Mouse (Mus musculus) embryonic facial prominence, embryonic 13.5 days (tissue): ENCODE results near the gene Mlycd. TPM values are rescaled to one million over a fixed set of nuclear protein-coding genes. Genes with fewer than 3 reads are reported as not detected.
"Not testable (repeated sequence)": the region's sequence is repeated elsewhere in the genome, so short reads cannot be mapped to it uniquely, and the experiment has no call there.

Source experiments
- ATAC-seq: fragments of 200-750 bp; cut with Nextera tagmentation; 2 replicates; pipeline ENCODE4 v1.8.0; 2017; ENCODE audit warnings: low read depth; ENCODE audit not compliant: insufficient number of reproducible peaks, insufficient read depth, low FRiP score, low TSS enrichment
- H3K27ac ChIP-seq: fragments of 300-500 bp; sonication (generic); 2 replicates; pipeline ENCODE4 v1.5.1; 2015; ENCODE audit warnings: moderate library complexity, mild to moderate bottlenecking, inconsistent platforms
- H3K27me3 ChIP-seq: fragments of 300-500 bp; sonication (generic); 2 replicates; pipeline ENCODE4 v1.6.1; 2015; ENCODE audit warnings: mild to moderate bottlenecking, inconsistent platforms
- H3K36me3 ChIP-seq: fragments of 300-500 bp; sonication (generic); 2 replicates; pipeline ENCODE4 v1.6.1; 2015; ENCODE audit warnings: mild to moderate bottlenecking, inconsistent platforms
- H3K4me1 ChIP-seq: fragments of 300-500 bp; sonication (generic); 2 replicates; pipeline ENCODE4 v1.6.1; 2015; ENCODE audit warnings: inconsistent platforms
- H3K4me2 ChIP-seq: fragments of 300-500 bp; sonication (generic); 2 replicates; pipeline ENCODE4 v1.6.1; 2015; ENCODE audit warnings: moderate library complexity, mild to moderate bottlenecking, inconsistent platforms
- H3K4me3 ChIP-seq: fragments of 300-500 bp; sonication (generic); 2 replicates; pipeline ENCODE4 v1.5.1; 2015; ENCODE audit warnings: mild to moderate bottlenecking, inconsistent platforms
- H3K9ac ChIP-seq: fragments of 300-500 bp; sonication (generic); 2 replicates; pipeline ENCODE4 v1.6.1; 2015; ENCODE audit warnings: mild to moderate bottlenecking, inconsistent platforms
- H3K9me3 ChIP-seq: fragments of 300-500 bp; sonication (generic); 2 replicates; pipeline ENCODE4 v1.6.1; 2016; ENCODE audit warnings: inconsistent platforms
- WGBS: fragments of 180-500 bp; shearing (Covaris S2); methylation state at CpG from one replicate; pipeline ENCODE4 v1.1.7; 2015; ENCODE audit warnings: mixed read lengths; 5-methylcytosine and 5-hydroxymethylcytosine counted together
- polyA plus RNA-seq: library from polyadenylated mRNA; unstranded; fragments of >200 nt; fragmentation: Nextera tagmentation; extraction: Ambion mirVana; gene quantifications from 2 replicates; pipeline ENCODE4 v1.2.1, GENCODE M21; 2015

Mlycd gene
- 11.0 and 12.7 TPM in 2 replicates for polyA plus RNA-seq

DNA sequence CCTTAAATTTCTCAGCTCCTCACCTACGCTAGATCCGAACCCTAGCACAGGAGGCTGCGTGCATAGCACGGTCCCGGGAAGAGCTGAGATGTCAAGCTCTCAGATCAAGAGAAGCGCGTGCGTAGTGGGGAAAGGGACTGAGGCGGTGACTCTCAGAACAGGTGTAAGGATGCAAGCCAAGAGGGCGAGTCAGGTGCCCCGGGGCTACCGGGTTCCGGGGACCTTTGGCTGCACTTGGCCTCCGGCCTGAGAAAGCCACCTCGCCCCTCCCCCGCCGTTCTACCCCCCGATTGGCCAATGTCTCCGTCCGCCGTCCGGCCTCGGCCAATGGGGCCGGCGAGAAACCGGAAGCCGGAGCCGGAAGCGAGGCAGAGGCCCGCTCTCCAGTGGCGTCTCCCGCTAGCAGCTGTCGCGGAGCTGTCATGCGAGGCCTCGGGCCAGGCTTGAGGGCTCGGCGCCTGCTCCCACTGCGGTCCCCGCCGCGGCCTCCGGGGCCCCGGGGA lies at the start of gene Mlycd:
Gene Mlycd (plus strand): TSS at position 355 of the 503 bp plus-strand sequence.
- Histone ChIP-seq H3K4me3 (peak within 1 kb of the TSS; percentile 81), H3K9ac (peak within 1 kb of the TSS; percentile 90), H3K4me1 (peaks cover 14% of the 10 kb centered on the region), H3K9me3 (no peaks in the 10 kb centered on the region), H3K27me3 (no peaks in the 10 kb centered on the region), H3K36me3 (peaks cover 6% of the 10 kb centered on the region), H3K4me2 (peak within 1 kb of the TSS; percentile 99), H3K27ac (peak within 1 kb of the TSS; percentile 48)
- peak; percentile 85 for ATAC-seq
- WGBS: 2% methylated on average over 41 of the region's 44 CpGs

DNA sequence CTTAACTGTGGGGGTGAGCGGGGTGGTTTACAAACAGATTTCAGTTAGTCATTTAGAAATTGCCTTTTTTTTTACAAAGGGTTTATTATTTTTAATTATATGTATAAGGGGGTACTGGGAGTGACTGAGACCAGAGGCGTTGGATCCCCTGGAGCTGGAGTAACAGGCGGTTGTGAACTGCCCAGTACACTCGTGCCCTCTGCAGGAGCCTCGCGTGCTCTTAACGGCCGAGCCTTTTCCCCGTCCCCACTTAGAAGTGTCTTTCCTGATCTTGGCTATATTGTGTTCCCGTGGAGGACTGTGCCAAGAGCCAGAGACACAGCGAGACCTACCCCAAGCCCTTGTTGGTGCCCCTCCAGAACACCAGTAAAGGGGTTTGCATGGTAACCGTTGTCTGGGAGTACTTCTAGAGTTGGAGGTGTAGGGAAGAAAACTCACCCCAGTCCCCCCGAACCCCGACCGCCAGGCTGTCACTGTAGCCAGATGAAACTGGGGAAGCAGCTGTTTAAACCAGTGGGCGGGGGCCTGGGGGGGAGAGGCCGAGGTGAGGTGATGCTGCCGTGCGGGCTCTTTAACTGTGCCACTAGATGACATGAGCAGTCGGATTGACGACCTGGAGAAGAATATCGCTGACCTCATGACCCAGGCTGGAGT lies 49.5 kb upstream of the Mlycd start:
- Histone ChIP-seq H3K4me1 (peaks cover 7% of the 10 kb centered on the region), H3K27me3 (peaks cover 10% of the 10 kb centered on the region), H3K9me3 (peaks cover 7% of the 10 kb centered on the region; the same call in 1 of the 2 replicates), H3K4me3 (peak overlapping the region; percentile 98), H3K9ac (peak overlapping the region; percentile 98), H3K27ac (no peak overlapping the region), H3K4me2 (peak overlapping the region; percentile 78), H3K36me3 (peaks cover 37% of the 10 kb centered on the region)
- ATAC-seq: no peak
- WGBS: 51% methylated on average over 22 of the region's 22 CpGs

- peak overlapping the region; percentile 98 for H3K4me3 ChIP-seq
- H3K4me2 ChIP-seq: peak overlapping the region; percentile 78
- 89% methylated on average over 15 of the region's 15 CpGs for WGBS
- H3K9ac ChIP-seq: peak overlapping the region; percentile 98; the same call in 1 of the 2 replicates
- ATAC-seq: no peak
- peaks cover 7% of the 10 kb centered on the region; the same call in 1 of the 2 replicates for H3K9me3 ChIP-seq
- no peak overlapping the region for H3K27ac ChIP-seq
- H3K27me3 ChIP-seq: peaks cover 10% of the 10 kb centered on the region
- peaks cover 42% of the 10 kb centered on the region for H3K36me3 ChIP-seq
- H3K4me1 ChIP-seq: peaks cover 7% of the 10 kb centered on the region
Measured at GRCm38 (mm10) chr8:119345683-119346075, 49.0 kb upstream of the Mlycd start.

- Histone ChIP-seq H3K27ac (no peak overlapping the region), H3K36me3 (peaks cover 48% of the 10 kb centered on the region), H3K27me3 (no peaks in the 10 kb centered on the region), H3K9me3 (no peaks in the 10 kb centered on the region), H3K4me2 (no peak overlapping the region), H3K4me3 (no peak overlapping the region), H3K4me1 (no peaks in the 10 kb centered on the region), H3K9ac (no peak overlapping the region)
- ATAC-seq: no peak
- WGBS: 90% methylated on average over 19 of the region's 19 CpGs
Measured at GRCm38 (mm10) chr8:119351647-119352046, 43.0 kb upstream of the Mlycd start.

GRCm38 (mm10) chr8:119352977-119353658 lies 41.6 kb upstream of the Mlycd start:
- WGBS: 84% methylated on average over 10 of the region's 10 CpGs
- Histone ChIP-seq H3K4me3 (no peak overlapping the region), H3K4me2 (no peak overlapping the region), H3K4me1 (peaks cover 8% of the 10 kb centered on the region), H3K27me3 (no peaks in the 10 kb centered on the region), H3K9ac (no peak overlapping the region), H3K27ac (no peak overlapping the region), H3K36me3 (peaks cover 33% of the 10 kb centered on the region), H3K9me3 (no peaks in the 10 kb centered on the region)
- no peak for ATAC-seq

GRCm38 (mm10) chr8:119353659-119354023 lies 41.0 kb upstream of the Mlycd start:
- Histone ChIP-seq H3K4me2 (no peak overlapping the region), H3K36me3 (peaks cover 28% of the 10 kb centered on the region), H3K4me1 (peaks cover 13% of the 10 kb centered on the region), H3K27ac (no peak overlapping the region), H3K4me3 (no peak overlapping the region), H3K27me3 (no peaks in the 10 kb centered on the region), H3K9me3 (no peaks in the 10 kb centered on the region), H3K9ac (no peak overlapping the region)
- no peak for ATAC-seq
- WGBS: 86% methylated on average over 6 of the region's 6 CpGs

- ATAC-seq, H3K4me2 ChIP-seq, H3K9ac ChIP-seq, H3K4me3 ChIP-seq, H3K9me3 ChIP-seq, H3K36me3 ChIP-seq, H3K27me3 ChIP-seq, H3K27ac ChIP-seq: not testable (repeated sequence)
- 64% methylated on average over 5 of the region's 5 CpGs for WGBS
- H3K4me1 ChIP-seq: peaks cover 19% of the 10 kb centered on the region
Measured at GRCm38 (mm10) chr8:119356631-119357030, 38.0 kb upstream of the Mlycd start.

DNA sequence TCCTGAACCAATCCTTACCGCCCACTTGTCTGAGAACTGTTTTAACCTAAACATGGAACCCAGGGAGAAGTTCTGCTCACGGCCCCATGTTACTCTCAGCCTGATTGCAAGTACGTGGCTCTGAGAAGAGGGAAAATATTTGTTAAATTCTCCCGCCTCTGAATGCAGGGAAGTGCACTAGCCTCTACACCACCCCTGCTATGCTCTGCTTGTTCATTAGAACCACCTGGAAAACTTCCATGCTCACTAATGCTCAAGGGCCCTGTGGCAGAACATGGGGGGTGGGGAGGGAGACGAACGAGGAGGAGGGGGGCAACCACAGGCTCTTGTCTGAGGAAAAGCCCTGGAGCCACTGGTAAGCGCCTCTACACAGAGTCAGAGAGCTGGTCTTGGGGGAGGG lies 36.5 kb upstream of the Mlycd start:
- H3K4me3 ChIP-seq: no peak overlapping the region
- no peaks in the 10 kb centered on the region for H3K36me3 ChIP-seq
- peak overlapping the region; percentile 69 for H3K27ac ChIP-seq
- WGBS: 23% methylated on average over 7 of the region's 7 CpGs
- H3K4me1 ChIP-seq: peaks cover 19% of the 10 kb centered on the region
- H3K9me3 ChIP-seq: no peaks in the 10 kb centered on the region
- no peak overlapping the region for H3K4me2 ChIP-seq
- H3K9ac ChIP-seq: no peak overlapping the region
- peak; percentile 17; the same call in 1 of the 2 replicates for ATAC-seq
- H3K27me3 ChIP-seq: no peaks in the 10 kb centered on the region

DNA sequence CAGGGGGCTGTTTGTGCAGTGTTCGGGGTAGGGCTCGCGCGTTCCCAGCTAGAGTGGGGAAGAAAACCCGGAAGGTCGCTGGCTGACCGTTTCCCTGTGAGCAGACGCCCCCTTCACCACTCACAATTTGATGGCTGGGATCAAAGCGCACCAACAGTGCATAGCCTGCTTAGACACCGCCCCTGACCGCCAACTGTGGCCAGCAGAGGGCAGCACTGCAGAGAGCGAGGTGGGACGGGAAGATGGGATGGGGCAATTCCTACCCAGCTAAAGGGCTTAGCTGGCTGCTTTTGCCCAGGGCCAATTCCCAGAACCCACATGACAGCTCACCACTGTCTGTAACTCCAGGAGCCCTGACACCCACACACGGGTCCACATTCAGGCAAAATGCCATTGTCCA lies 35.8 kb upstream of the Mlycd start:
- no peak overlapping the region for H3K4me2 ChIP-seq
- H3K36me3 ChIP-seq: no peaks in the 10 kb centered on the region
- H3K9ac ChIP-seq: no peak overlapping the region
- ATAC-seq: no peak
- H3K9me3 ChIP-seq: no peaks in the 10 kb centered on the region
- no peak overlapping the region for H3K4me3 ChIP-seq
- H3K4me1 ChIP-seq: peaks cover 19% of the 10 kb centered on the region
- 40% methylated on average over 14 of the region's 14 CpGs for WGBS
- H3K27me3 ChIP-seq: no peaks in the 10 kb centered on the region
- H3K27ac ChIP-seq: peak overlapping the region; percentile 69

- no peaks in the 10 kb centered on the region for H3K36me3 ChIP-seq
- WGBS: 40% methylated on average over 8 of the region's 8 CpGs
- H3K9me3 ChIP-seq: no peaks in the 10 kb centered on the region
- H3K27ac ChIP-seq: no peak overlapping the region
- H3K27me3 ChIP-seq: no peaks in the 10 kb centered on the region
- no peak overlapping the region for H3K4me2 ChIP-seq
- no peak overlapping the region for H3K9ac ChIP-seq
- H3K4me1 ChIP-seq: peaks cover 25% of the 10 kb centered on the region
- no peak overlapping the region for H3K4me3 ChIP-seq
- no peak for ATAC-seq
Measured at GRCm38 (mm10) chr8:119360686-119361295, 33.9 kb upstream of the Mlycd start.

GRCm38 (mm10) chr8:119374716-119375115 lies 20.0 kb upstream of the Mlycd start:
- not testable (repeated sequence) for H3K27ac ChIP-seq, H3K9ac ChIP-seq, H3K36me3 ChIP-seq, ATAC-seq, H3K27me3 ChIP-seq, H3K4me3 ChIP-seq, H3K4me1 ChIP-seq, H3K4me2 ChIP-seq, H3K9me3 ChIP-seq
- WGBS: 86% methylated on average over 9 of the region's 9 CpGs
